Mouse (Mus musculus) lung, postnatal 0 days (tissue): ENCODE data around the gene Hlcs. TPM values are rescaled to one million over a fixed set of nuclear protein-coding genes. Genes with fewer than 3 reads are reported as not detected.

Experiments used
- ATAC-seq: fragments of 200-750 bp; cut with Nextera tagmentation; 2 replicates; pipeline ENCODE4 v1.8.0; 2017; ENCODE audit warnings: moderate library complexity
- DNase-seq: peaks from one replicate; pipeline ENCODE4 v3.0.0-alpha.2; 2016; ENCODE audit warnings: low spot score
- H3K27ac ChIP-seq: fragments of 300-500 bp; sonication (generic); 2 replicates; pipeline ENCODE4 v1.5.1; 2014; ENCODE audit warnings: antibody characterized with exemption, mild to moderate bottlenecking, low read length, mixed read lengths
- H3K27me3 ChIP-seq: fragments of 300-500 bp; sonication (generic); replicated peaks from 2 replicates; pipeline ENCODE4 v1.6.1; 2014; ENCODE audit warnings: low read length, mixed read lengths; ENCODE audit not compliant: insufficient read depth
- H3K36me3 ChIP-seq: fragments of 300-500 bp; sonication (generic); 2 replicates; pipeline ENCODE4 v1.6.1; 2014; ENCODE audit warnings: low read length, mixed read lengths; ENCODE audit not compliant: insufficient read depth
- H3K4me1 ChIP-seq: fragments of 300-500 bp; sonication (generic); 2 replicates; pipeline ENCODE4 v1.6.1; 2014; ENCODE audit warnings: antibody characterized with exemption, low read depth, low read length, mixed read lengths; ENCODE audit not compliant: insufficient read depth
- H3K4me2 ChIP-seq: fragments of 300-500 bp; sonication (generic); replicated peaks from 2 replicates; pipeline ENCODE4 v1.6.1; 2014; ENCODE audit warnings: low read depth, mild to moderate bottlenecking, low read length, moderate library complexity, mixed read lengths
- H3K4me3 ChIP-seq: fragments of 300-500 bp; sonication (generic); 2 replicates; pipeline ENCODE4 v1.5.1; 2014; ENCODE audit warnings: low read depth, low read length
- H3K9ac ChIP-seq: fragments of 300-500 bp; sonication (generic); replicated peaks from 2 replicates; pipeline ENCODE4 v1.6.1; 2014; ENCODE audit warnings: low read depth, mild to moderate bottlenecking
- H3K9me3 ChIP-seq: fragments of 300-500 bp; sonication (generic); 2 replicates; pipeline ENCODE4 v1.6.1; 2016; ENCODE audit warnings: low read length, mixed read lengths
- CTCF ChIP-seq: IDR thresholded peaks from 2 replicates; pipeline ENCODE4 v1.5.1; 2016; ENCODE audit warnings: antibody characterized with exemption, mild to moderate bottlenecking
- EP300 ChIP-seq: IDR thresholded peaks from 2 replicates; pipeline ENCODE4 v1.6.1; 2016; ENCODE audit warnings: antibody characterized with exemption, mild to moderate bottlenecking, control low read depth
- WGBS: fragments of 180-500 bp; shearing (Covaris S2); extraction: QIAGEN DNeasy Blood & Tissue Kit; methylation state at CpG from one replicate; pipeline ENCODE4 v1.1.7; 2014; 5-methylcytosine and 5-hydroxymethylcytosine counted together
- polyA plus RNA-seq: library from polyadenylated mRNA; unstranded; fragments of >200 nt; fragmentation: Nextera tagmentation; extraction: Ambion mirVana; gene quantifications from 2 replicates; pipeline ENCODE4 v1.2.1, GENCODE M21; 2015

The Hlcs gene
- polyA plus RNA-seq, 1 experiment from 2014 or later = 4.6 TPM

DNA sequence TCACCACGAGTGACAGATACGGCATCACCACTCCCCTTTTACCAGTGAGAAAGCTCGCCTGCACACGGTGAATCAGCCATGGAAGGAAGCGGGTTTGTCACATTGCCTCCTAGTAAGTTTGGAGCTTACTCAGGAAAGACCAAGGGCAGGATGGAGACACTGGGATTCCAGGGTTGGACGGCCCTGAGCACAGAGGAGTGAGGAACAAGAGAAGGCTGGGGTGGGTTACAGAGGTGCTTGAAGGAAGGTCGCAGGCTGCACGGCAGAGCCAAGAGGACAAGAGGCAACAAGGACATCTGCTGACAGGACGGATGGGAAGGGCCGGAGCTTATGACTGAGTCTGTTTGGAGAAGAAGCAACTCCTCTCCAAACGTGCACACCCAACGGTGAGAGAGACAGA lies 126.8 kb downstream of the Hlcs start:
- Histone ChIP-seq H3K4me1 (no peaks in the 10 kb centered on the region), H3K4me2 (no peak overlapping the region), H3K27me3 (no peaks in the 10 kb centered on the region), H3K27ac (no peak overlapping the region), H3K9me3 (no peaks in the 10 kb centered on the region), H3K36me3 (no peaks in the 10 kb centered on the region), H3K4me3 (no peak overlapping the region), H3K9ac (no peak overlapping the region)
- no peak for DNase-seq
- TF ChIP-seq CTCF (no peak), EP300 (no peak)
- WGBS = 62% methylated on average over 12 of the region's 12 CpGs
- no peak for ATAC-seq

DNA sequence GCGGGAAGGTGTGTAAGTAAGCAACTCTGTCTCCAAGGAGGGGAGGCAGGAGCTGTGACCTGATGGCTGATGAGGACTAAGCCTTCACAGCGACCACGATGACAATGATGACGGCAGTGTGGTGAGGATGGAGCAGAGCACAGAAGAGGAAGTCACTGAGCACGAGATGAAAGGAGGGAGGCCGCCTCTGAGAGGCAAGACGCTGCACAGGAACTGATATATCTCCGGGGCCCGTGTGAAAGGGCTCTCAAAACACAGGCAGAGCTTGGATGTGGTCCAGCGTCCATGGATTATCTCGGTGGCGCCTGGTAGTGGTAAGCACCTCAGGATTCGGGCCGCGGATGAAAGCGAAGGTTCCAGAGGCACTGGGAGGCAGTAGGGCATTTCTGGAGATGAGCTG lies 127.9 kb downstream of the Hlcs start:
- H3K4me1 ChIP-seq = no peaks in the 10 kb centered on the region
- no peaks in the 10 kb centered on the region for H3K27me3 ChIP-seq
- H3K9ac ChIP-seq = no peak overlapping the region
- no peaks in the 10 kb centered on the region for H3K36me3 ChIP-seq
- no peak for ATAC-seq
- TF ChIP-seq EP300 (no peak), CTCF (no peak)
- WGBS = 30% methylated on average over 16 of the region's 16 CpGs
- DNase-seq = no peak
- H3K9me3 ChIP-seq = no peaks in the 10 kb centered on the region
- H3K27ac ChIP-seq = no peak overlapping the region
- H3K4me3 ChIP-seq = no peak overlapping the region
- H3K4me2 ChIP-seq = no peak overlapping the region

DNA sequence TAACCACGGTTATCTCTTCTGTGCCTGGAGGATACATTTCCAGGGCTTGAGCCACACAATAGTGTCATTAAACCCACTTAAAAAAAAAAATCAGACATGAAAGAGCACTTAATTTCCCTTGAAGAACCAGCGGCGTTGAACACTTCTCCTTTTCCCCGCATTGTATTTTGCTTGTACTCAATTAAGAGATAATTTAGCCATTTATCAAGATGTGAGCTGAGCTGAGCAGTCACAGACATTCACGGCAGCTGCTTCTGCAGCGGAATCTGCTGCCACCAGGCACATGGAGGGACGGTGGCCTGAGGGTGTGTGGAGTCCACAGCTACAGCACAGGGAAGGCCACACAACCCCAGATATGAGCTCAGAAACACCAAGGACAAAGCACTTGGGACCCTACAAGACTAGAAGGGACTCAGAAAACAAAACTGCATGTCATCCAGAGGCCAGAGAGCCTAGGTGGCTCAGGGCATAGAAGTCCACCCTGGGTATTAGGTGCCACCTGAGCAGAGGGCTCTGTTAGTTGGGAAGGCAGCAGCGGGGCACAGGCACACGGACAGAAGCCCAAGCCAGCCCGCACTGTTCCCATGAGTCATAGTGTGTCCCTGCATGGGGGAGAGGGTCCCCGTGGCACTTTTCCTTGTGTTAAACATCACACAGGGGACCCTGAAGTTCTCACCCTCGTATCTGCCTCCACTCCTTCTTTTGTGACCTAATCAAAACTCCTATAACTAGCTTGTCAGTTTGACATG lies 133.1 kb downstream of the Hlcs start:
- H3K27me3 ChIP-seq = no peaks in the 10 kb centered on the region
- TF ChIP-seq CTCF = no peak
- no peak for TF ChIP-seq EP300
- H3K27ac ChIP-seq = no peak overlapping the region
- 54% methylated on average over 12 of the region's 12 CpGs for WGBS
- H3K4me1 ChIP-seq = no peaks in the 10 kb centered on the region
- no peak overlapping the region for H3K9ac ChIP-seq
- no peaks in the 10 kb centered on the region for H3K9me3 ChIP-seq
- no peak overlapping the region for H3K4me2 ChIP-seq
- no peak for ATAC-seq
- H3K4me3 ChIP-seq = no peak overlapping the region
- H3K36me3 ChIP-seq = no peaks in the 10 kb centered on the region
- no peak for DNase-seq

DNA sequence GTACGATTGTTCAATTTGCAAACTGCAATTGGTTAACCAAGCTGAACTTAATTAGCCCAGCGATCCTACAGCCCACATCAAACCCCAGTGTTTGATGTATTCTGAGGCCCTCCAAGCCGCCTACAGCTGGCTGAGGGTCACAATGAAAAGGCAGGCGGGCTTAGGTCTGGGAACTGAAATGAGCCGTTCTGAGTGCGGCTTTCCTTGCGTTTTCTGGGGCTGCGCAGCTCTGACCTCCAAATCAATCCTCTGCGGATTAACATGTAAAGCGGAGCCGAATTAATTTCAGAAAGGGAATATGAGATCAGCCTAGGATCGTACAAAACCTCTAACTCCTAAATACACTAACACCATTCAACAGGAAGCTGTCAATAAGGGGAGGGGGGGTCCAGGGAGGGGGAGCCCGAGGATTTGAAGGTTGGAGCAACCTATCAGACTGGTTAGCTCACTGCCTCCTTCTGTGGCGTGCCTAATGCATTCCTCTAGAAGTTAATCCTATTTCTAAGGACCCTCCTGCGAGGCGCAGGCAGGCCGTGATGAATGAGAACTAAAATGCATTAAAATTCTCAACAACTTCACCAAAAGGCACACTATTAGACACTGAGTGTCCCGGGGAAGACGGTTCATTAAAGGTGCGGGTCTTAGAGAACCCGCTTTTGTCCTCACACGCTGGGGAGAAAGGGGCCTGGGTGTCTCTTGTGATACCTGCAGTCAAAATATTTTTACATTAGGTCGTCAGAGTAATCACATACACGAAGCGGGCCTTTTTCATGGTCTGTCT lies 133.8 kb downstream of the Hlcs start:
- no peak overlapping the region for H3K27ac ChIP-seq
- no peaks in the 10 kb centered on the region for H3K4me1 ChIP-seq
- 46% methylated on average over 25 of the region's 25 CpGs for WGBS
- DNase-seq (no peak), ATAC-seq (no peak)
- no peak overlapping the region for H3K9ac ChIP-seq
- TF ChIP-seq CTCF (no peak), EP300 (no peak)
- no peak overlapping the region for H3K4me3 ChIP-seq
- H3K4me2 ChIP-seq = no peak overlapping the region
- H3K36me3 ChIP-seq = no peaks in the 10 kb centered on the region
- H3K27me3 ChIP-seq = no peaks in the 10 kb centered on the region
- no peaks in the 10 kb centered on the region for H3K9me3 ChIP-seq

DNA sequence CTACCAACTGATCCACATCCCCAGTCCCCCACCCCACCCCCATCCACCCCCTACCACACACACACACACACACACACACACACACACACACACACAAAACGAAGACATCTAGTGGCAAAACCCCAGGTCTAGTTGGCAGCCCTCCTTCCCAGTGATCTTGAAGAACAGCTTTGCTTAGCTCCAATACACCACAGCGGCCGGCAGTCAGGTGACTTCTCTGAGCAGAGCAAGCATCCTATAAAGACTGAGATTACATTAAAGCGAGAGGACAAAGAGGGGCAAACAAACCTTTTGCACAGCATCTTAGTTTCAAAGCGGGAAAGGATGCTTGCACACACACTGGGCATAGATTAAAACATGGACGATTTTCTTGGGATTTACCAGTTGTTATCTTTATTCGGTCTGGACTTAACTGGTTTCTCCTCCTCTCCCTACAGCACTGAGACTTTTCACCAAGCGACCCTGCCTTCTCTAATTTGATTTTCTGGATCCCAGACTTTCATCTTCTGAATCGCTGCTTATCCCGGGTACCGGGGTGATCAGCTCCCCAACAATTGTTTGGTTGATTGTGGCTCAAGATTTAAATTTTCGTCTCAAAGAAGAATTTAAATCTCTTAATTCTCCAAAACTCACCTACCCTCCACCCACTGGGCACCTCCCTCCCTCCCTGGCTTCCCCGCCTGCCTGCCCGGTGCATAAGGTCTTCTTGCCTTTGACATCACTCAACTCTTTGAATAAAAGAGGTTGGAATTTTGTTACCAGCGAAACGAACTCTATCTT lies 134.7 kb downstream of the Hlcs start:
- TF ChIP-seq CTCF = no peak
- TF ChIP-seq EP300 = no peak
- WGBS = 75% methylated on average over 16 of the region's 16 CpGs
- no peaks in the 10 kb centered on the region for H3K9me3 ChIP-seq
- H3K4me2 ChIP-seq = no peak overlapping the region
- no peak overlapping the region for H3K4me3 ChIP-seq
- H3K27me3 ChIP-seq = no peaks in the 10 kb centered on the region
- H3K4me1 ChIP-seq = no peaks in the 10 kb centered on the region
- ATAC-seq = no peak
- no peak overlapping the region for H3K9ac ChIP-seq
- no peak for DNase-seq
- H3K36me3 ChIP-seq = no peaks in the 10 kb centered on the region
- no peak overlapping the region for H3K27ac ChIP-seq
